Mouse (Mus musculus): ENCODE measurements around the gene Fmnl2. TPM values are rescaled to one million over a fixed set of nuclear protein-coding genes. Genes with fewer than 3 reads are reported as not detected.

The Fmnl2 gene
- polyA plus RNA-seq, 2 experiments, result 12.6 to 27.2 TPM

- H3K9ac ChIP-seq (ENCODE audit: low read depth, low read length, severe bottlenecking), result no peak overlapping the region
- ATAC-seq (ENCODE audit: low FRiP score, low read depth) (no peak), DNase-seq (ENCODE audit: low spot score) (peak; percentile 44)
- H3K27ac ChIP-seq (replicated peaks; ENCODE audit: low read depth, low read length), result no peak overlapping the region
- no peak overlapping the region for H3K4me3 ChIP-seq (replicated peaks; ENCODE audit: low read length)
- TF ChIP-seq POLR2A (IDR thresholded peaks at IDR 0.05; ENCODE audit: borderline replicate concordance, extremely low read depth, insufficient read depth, insufficient read length), result no peak
- no peaks in the 10 kb centered on the region for H3K36me3 ChIP-seq (ENCODE audit: control insufficient read depth, insufficient read depth, low read length)
- no peaks in the 10 kb centered on the region for H3K9me3 ChIP-seq (ENCODE audit: control insufficient read depth, low read length)
- H3K27me3 ChIP-seq (ENCODE audit: control insufficient read depth, insufficient read depth, low read length), result no peaks in the 10 kb centered on the region
- WGBS, result 84% methylated on average over 5 of the region's 5 CpGs
- H3K4me1 ChIP-seq (ENCODE audit: control insufficient read depth, insufficient read depth, low read length), result peaks cover 27% of the 10 kb centered on the region
- no peak overlapping the region for H3K4me2 ChIP-seq (replicated peaks; ENCODE audit: low read depth, low read length, severe bottlenecking)
Observed at GRCm38 (mm10) chr2:52930106-52930868, 72.6 kb downstream of the Fmnl2 start.

GRCm38 (mm10) chr2:52931315-52931714 lies 73.7 kb downstream of the Fmnl2 start:
- no peak overlapping the region for H3K9ac ChIP-seq (ENCODE audit: low read depth, low read length, severe bottlenecking)
- no peak overlapping the region for H3K4me2 ChIP-seq (replicated peaks; ENCODE audit: low read depth, low read length, severe bottlenecking)
- no peaks in the 10 kb centered on the region for H3K9me3 ChIP-seq (ENCODE audit: control insufficient read depth, low read length)
- no peaks in the 10 kb centered on the region for H3K27me3 ChIP-seq (ENCODE audit: control insufficient read depth, insufficient read depth, low read length)
- DNase-seq (ENCODE audit: low spot score), result no peak
- H3K36me3 ChIP-seq (ENCODE audit: control insufficient read depth, insufficient read depth, low read length), result no peaks in the 10 kb centered on the region
- WGBS, result 87% methylated on average over 2 of the region's 2 CpGs
- no peak overlapping the region for H3K4me3 ChIP-seq (replicated peaks; ENCODE audit: low read length)
- peaks cover 32% of the 10 kb centered on the region for H3K4me1 ChIP-seq (ENCODE audit: control insufficient read depth, insufficient read depth, low read length)
- no peak for TF ChIP-seq POLR2A (IDR thresholded peaks at IDR 0.05; ENCODE audit: borderline replicate concordance, extremely low read depth, insufficient read depth, insufficient read length)
- no peak overlapping the region for H3K27ac ChIP-seq (replicated peaks; ENCODE audit: low read depth, low read length)
- no peak for ATAC-seq (ENCODE audit: low FRiP score, low read depth)

- Histone ChIP-seq H3K4me1 (ENCODE audit: control insufficient read depth, insufficient read depth, low read length) (peaks cover 28% of the 10 kb centered on the region), H3K36me3 (ENCODE audit: control insufficient read depth, insufficient read depth, low read length) (no peaks in the 10 kb centered on the region), H3K4me3 (replicated peaks; ENCODE audit: low read length) (no peak overlapping the region), H3K4me2 (replicated peaks; ENCODE audit: low read depth, low read length, severe bottlenecking) (no peak overlapping the region), H3K9me3 (ENCODE audit: control insufficient read depth, low read length) (no peaks in the 10 kb centered on the region), H3K27ac (replicated peaks; ENCODE audit: low read depth, low read length) (no peak overlapping the region), H3K27me3 (ENCODE audit: control insufficient read depth, insufficient read depth, low read length) (no peaks in the 10 kb centered on the region), H3K9ac (ENCODE audit: low read depth, low read length, severe bottlenecking) (no peak overlapping the region)
- no peak for TF ChIP-seq POLR2A (IDR thresholded peaks at IDR 0.05; ENCODE audit: borderline replicate concordance, extremely low read depth, insufficient read depth, insufficient read length)
- WGBS, result 24% methylated on average over 6 of the region's 6 CpGs
- ATAC-seq (ENCODE audit: low FRiP score, low read depth) (no peak), DNase-seq (ENCODE audit: low spot score) (no peak)
Observed at GRCm38 (mm10) chr2:52935906-52936305, 78.2 kb downstream of the Fmnl2 start.

- Histone ChIP-seq H3K27ac (replicated peaks; ENCODE audit: low read depth, low read length) (no peak overlapping the region), H3K4me2 (replicated peaks; ENCODE audit: low read depth, low read length, severe bottlenecking) (no peak overlapping the region), H3K27me3 (ENCODE audit: control insufficient read depth, insufficient read depth, low read length) (no peaks in the 10 kb centered on the region), H3K9ac (ENCODE audit: low read depth, low read length, severe bottlenecking) (no peak overlapping the region), H3K9me3 (ENCODE audit: control insufficient read depth, low read length) (no peaks in the 10 kb centered on the region), H3K4me3 (replicated peaks; ENCODE audit: low read length) (no peak overlapping the region), H3K4me1 (ENCODE audit: control insufficient read depth, insufficient read depth, low read length) (peaks cover 31% of the 10 kb centered on the region), H3K36me3 (ENCODE audit: control insufficient read depth, insufficient read depth, low read length) (no peaks in the 10 kb centered on the region)
- 8% methylated on average over 6 of the region's 6 CpGs for WGBS
- ATAC-seq (ENCODE audit: low FRiP score, low read depth) (peak; percentile 58; the same call in 1 of the 2 replicates), DNase-seq (ENCODE audit: low spot score) (peak; percentile 22)
- no peak for TF ChIP-seq POLR2A (IDR thresholded peaks at IDR 0.05; ENCODE audit: borderline replicate concordance, extremely low read depth, insufficient read depth, insufficient read length)
Observed at GRCm38 (mm10) chr2:52938351-52939074, 80.9 kb downstream of the Fmnl2 start.

GRCm38 (mm10) chr2:52943644-52944423 lies 86.2 kb downstream of the Fmnl2 start:
- Histone ChIP-seq H3K27me3 (ENCODE audit: control insufficient read depth, insufficient read depth, low read length) (no peaks in the 10 kb centered on the region), H3K4me2 (replicated peaks; ENCODE audit: low read depth, low read length, severe bottlenecking) (no peak overlapping the region), H3K9ac (ENCODE audit: low read depth, low read length, severe bottlenecking) (no peak overlapping the region), H3K9me3 (ENCODE audit: control insufficient read depth, low read length) (no peaks in the 10 kb centered on the region), H3K4me3 (replicated peaks; ENCODE audit: low read length) (no peak overlapping the region), H3K4me1 (ENCODE audit: control insufficient read depth, insufficient read depth, low read length) (peaks cover 28% of the 10 kb centered on the region), H3K27ac (replicated peaks; ENCODE audit: low read depth, low read length) (no peak overlapping the region), H3K36me3 (ENCODE audit: control insufficient read depth, insufficient read depth, low read length) (no peaks in the 10 kb centered on the region)
- 65% methylated on average over 9 of the region's 9 CpGs for WGBS
- ATAC-seq (ENCODE audit: low FRiP score, low read depth) (no peak), DNase-seq (ENCODE audit: low spot score) (no peak)
- no peak for TF ChIP-seq POLR2A (IDR thresholded peaks at IDR 0.05; ENCODE audit: borderline replicate concordance, extremely low read depth, insufficient read depth, insufficient read length)

All from limb, embryonic 14.5 days (tissue).